Mouse (Mus musculus) left cerebral cortex, postnatal 14 days (tissue): ENCODE results near the gene Rnf5. TPM values are rescaled to one million over a fixed set of nuclear protein-coding genes. Genes with fewer than 3 reads are reported as not detected.

ENCODE experiments used
- DNase-seq, 2 experiments: peaks; one replicate each; pipeline ENCODE4 v3.0.0; 2021 to 2022; ENCODE audit warnings: low spot score in 2 of 2, mixed read lengths in 1 of 2
- intact Hi-C: fragments of 180-260 bp; cut with DNase I; formaldehyde crosslinking; loops from one replicate; pipeline ENCODE4 v1.15.1; 2025
- long read RNA-seq, 2 experiments: library from polyadenylated mRNA; stranded (forward); transcript quantifications; one replicate each; pipeline ENCODE4 v2.0.0; 2021
- total RNA-seq, 2 experiments: library from RNA; stranded (reverse); gene quantifications; 2 replicates each; pipeline ENCODE4 v1.2.3; 2021

Gene Rnf5
- 10 to 100 TPM; 83.2 to 90.9 TPM for total RNA-seq
- long read RNA-seq, experiment 1, transcript Rnf5-201 (6 exons, 1,238 nt), result major isoform, 131 of 155 reads
- long read RNA-seq, experiment 1, partial matches to known transcripts, result 8 of 155 reads
- long read RNA-seq, experiment 1, other reads (novel, unspliced or antisense), result 16 of 155 reads
- long read RNA-seq, experiment 2, transcript Rnf5-201 (6 exons, 1,238 nt), result major isoform, 96 of 111 reads
- long read RNA-seq, experiment 2, partial matches to known transcripts, result 4 of 111 reads
- long read RNA-seq, experiment 2, other reads (novel, unspliced or antisense), result 10 of 111 reads

- peak; percentile 100 for DNase-seq
- intact Hi-C loops, result loop anchor here (10.0 kb wide), 2 partner anchors 569 to 631 kb away; partner anchors contain the start of genes Atp6v1g2, Col11a2, Nfkbil1 and Rxrb
Observed at GRCm38 (mm10) chr17:34603375-34604060, at the start of gene Rnf5. Rnf5 (minus strand) TSS chr17:34603690.

- DNase-seq, result no peak
- intact Hi-C loops, result loop anchor here (5.0 to 10.0 kb wide), 3 partner anchors 59 to 184 kb away; partner anchors contain the start of genes Cyp21a1, Dxo and Stk19
Observed at GRCm38 (mm10) chr17:34652985-34653384, 49.5 kb upstream of the Rnf5 start.

- DNase-seq, result no peak
- intact Hi-C loops, result loop anchor here (5.0 to 10.0 kb wide), 3 partner anchors 60 to 185 kb away; partner anchors contain the start of genes Cyp21a1, Dxo and Stk19
Observed at GRCm38 (mm10) chr17:34652546-34652945, 49.1 kb upstream of the Rnf5 start.

GRCm38 (mm10) chr17:34651507-34652221 lies 48.2 kb upstream of the Rnf5 start:
- intact Hi-C loops, result loop anchor here (5.0 to 10.0 kb wide), 3 partner anchors 61 to 186 kb away; partner anchors contain the start of genes Cyp21a1, Dxo and Stk19
- no peak for DNase-seq

GRCm38 (mm10) chr17:34650781-34651180 lies 47.3 kb upstream of the Rnf5 start:
- intact Hi-C loops, result loop anchor here (5.0 to 10.0 kb wide), 3 partner anchors 62 to 187 kb away; partner anchors contain the start of genes Cyp21a1, Dxo and Stk19
- no peak for DNase-seq

- DNase-seq, result no peak
- intact Hi-C loops, result no loop called here
Observed at GRCm38 (mm10) chr17:34649106-34649864, 45.8 kb upstream of the Rnf5 start.

GRCm38 (mm10) chr17:34648141-34648890 lies 44.8 kb upstream of the Rnf5 start:
- intact Hi-C loops, result no loop called here

GRCm38 (mm10) chr17:34646906-34647787 lies 43.7 kb upstream of the Rnf5 start, which contains the start of gene Atf6b:
Atf6b (plus strand) TSS chr17:34647146.
- peak; percentile 98 to 99 for DNase-seq
- intact Hi-C loops, result no loop called here

More at GRCm38 (mm10) chr17:34648141-34648890, 44.8 kb upstream of the Rnf5 start:
- DNase-seq, result no peak

GRCm38 (mm10) chr17:34645831-34646511 lies 42.5 kb upstream of the Rnf5 start:
- no peak for DNase-seq
- intact Hi-C loops, result no loop called here

GRCm38 (mm10) chr17:34645256-34645829 lies 41.9 kb upstream of the Rnf5 start:
- no peak for DNase-seq
- intact Hi-C loops, result no loop called here

- peak; percentile 98 for DNase-seq
- intact Hi-C loops, result no loop called here
Observed at GRCm38 (mm10) chr17:34644608-34645007, 41.1 kb upstream of the Rnf5 start, which contains the start of gene Fkbpl. Fkbpl (plus strand) TSS chr17:34644764.

GRCm38 (mm10) chr17:34643944-34644343 lies 40.5 kb upstream of the Rnf5 start:
- intact Hi-C loops, result no loop called here
- no peak for DNase-seq

- DNase-seq, result no peak
- intact Hi-C loops, result no loop called here
Observed at GRCm38 (mm10) chr17:34643379-34643778, 39.9 kb upstream of the Rnf5 start.

GRCm38 (mm10) chr17:34641945-34642344 lies 38.5 kb upstream of the Rnf5 start:
- no peak for DNase-seq
- intact Hi-C loops, result no loop called here

GRCm38 (mm10) chr17:34640778-34641601 lies 37.5 kb upstream of the Rnf5 start:
- DNase-seq, result peak in 1 of 2 experiments; percentile 58
- intact Hi-C loops, result no loop called here
